Comparison of ENCODE assay signal across 16 mouse cellular contexts in genomic region chr14:115581256-115581633, GRCm38 (mm10).
"Had no signal": no experiment of that assay in that cellular context is flagged by ENCODE, and none has a peak within 500 bp of the region (broad histone marks: within the 10 kb centered on the region; RNA-seq: fewer than 3 reads in every experiment).

No protein-coding gene starts in this region.

- H3K27ac ChIP-seq: neural tube, embryonic 13.5 days; neural tube, embryonic 15.5 days; stomach, embryonic 15.5 days; stomach, postnatal 0 days had no signal

- DNase-seq: retina, postnatal 1 day; right cerebral cortex, adult 18-20 months; right cerebral cortex, postnatal 14 days; right cerebral cortex, postnatal 25 days; right cerebral cortex, postnatal 4 days; spleen, adult 18-20 months; thymus, adult 18-20 months; thymus, adult 2 months; thymus, postnatal 14 days; thymus, postnatal 25 days; thymus, postnatal 36 days; thymus, postnatal 4 days had no signal

- H3K9ac ChIP-seq: neural tube, embryonic 13.5 days; neural tube, embryonic 15.5 days; stomach, embryonic 15.5 days had no signal

- H3K4me3 ChIP-seq: neural tube, embryonic 13.5 days; neural tube, embryonic 15.5 days; stomach, embryonic 15.5 days had no signal

- H3K36me3 ChIP-seq: neural tube, embryonic 13.5 days; neural tube, embryonic 15.5 days; stomach, embryonic 15.5 days had no signal

- H3K9me3 ChIP-seq: neural tube, embryonic 13.5 days; neural tube, embryonic 15.5 days; stomach, embryonic 15.5 days had no signal

- H3K27me3 ChIP-seq: neural tube, embryonic 13.5 days; neural tube, embryonic 15.5 days; stomach, embryonic 15.5 days had no signal

- H3K4me1 ChIP-seq: neural tube, embryonic 13.5 days; neural tube, embryonic 15.5 days; stomach, embryonic 15.5 days had no signal

- H3K4me2 ChIP-seq: neural tube, embryonic 13.5 days; neural tube, embryonic 15.5 days; stomach, embryonic 15.5 days had no signal
